Mouse (Mus musculus) embryonic stem cell, embryonic (primary cell): ENCODE data around the gene Irf2bpl.

Source experiments
- CTCF ChIA-PET, 4 experiments: fragments of 300-600 bp in 2 of 4; fragments of 350-600 bp in 2 of 4; sonication (Branson Sonifier 250); formaldehyde crosslinking; loops; one replicate each; lab custom pipeline; 2022; ENCODE audit warnings: inconsistent platforms in 2 of 4; lab: Charles Lee
- POLR2A ChIA-PET, 4 experiments: fragments of 300-600 bp in 2 of 4; fragments of 350-600 bp in 2 of 4; sonication (Branson Sonifier 250); formaldehyde crosslinking; loops; one replicate each; lab custom pipeline; 2022; ENCODE audit warnings: antibody characterized with exemption in 4 of 4, inconsistent platforms in 1 of 4; lab: Charles Lee

Irf2bpl gene

DNA sequence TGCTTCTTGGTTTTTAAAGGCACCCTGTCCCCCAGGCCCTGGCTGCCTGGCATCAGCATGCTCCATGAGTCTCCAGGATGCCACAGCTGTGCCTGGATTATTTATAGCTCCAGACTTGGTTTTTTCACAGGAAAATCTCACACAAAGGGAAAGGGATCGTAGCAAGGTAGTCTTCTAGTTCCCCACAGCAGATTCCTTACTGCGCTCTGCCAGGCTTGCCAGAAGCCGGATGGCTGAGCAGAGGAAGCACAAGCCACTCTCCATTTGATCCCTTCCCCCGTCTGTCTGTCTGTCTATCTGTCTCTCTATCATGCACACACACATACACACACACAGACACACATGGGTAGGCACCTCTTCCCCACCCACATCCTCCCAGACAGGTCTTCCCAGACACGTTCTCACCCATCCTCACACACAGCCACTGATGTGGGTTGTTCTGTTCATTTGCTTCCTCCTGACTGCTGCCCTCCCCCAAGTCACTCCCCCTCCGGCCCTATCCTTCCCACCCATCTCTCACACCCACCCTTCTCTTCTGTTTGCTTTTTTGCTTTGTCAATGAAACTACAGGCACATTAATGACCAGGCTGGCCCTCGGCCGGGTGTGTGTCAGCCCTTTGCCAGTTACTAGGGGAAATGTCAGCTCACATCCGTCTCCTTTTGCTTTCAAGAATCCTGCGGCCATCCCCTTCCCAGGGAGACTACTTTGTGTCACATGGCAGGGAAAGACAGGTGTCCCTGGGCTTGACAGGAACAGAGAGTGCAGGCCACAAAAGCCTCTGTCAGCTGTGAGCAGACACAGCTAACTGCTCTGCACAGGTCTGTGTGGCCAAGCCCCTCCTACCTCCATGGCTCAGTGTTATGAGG is 24.4 kb downstream of the Irf2bpl start:
- POLR2A ChIA-PET, result interaction anchor here (0.5 to 2.9 kb wide), 25 partner anchors 8 to 356 kb away, joined by 3 to 12 read pairs (median 3); partner anchors contain the start of gene Cipc (in 1 of the 4)
- CTCF ChIA-PET, result interaction anchor here in 2 of 4 experiments (0.6 to 2.1 kb wide), 3 partner anchors 8 to 61 kb away, joined by 3 to 6 read pairs (median 3); no protein-coding TSS in a partner anchor

DNA sequence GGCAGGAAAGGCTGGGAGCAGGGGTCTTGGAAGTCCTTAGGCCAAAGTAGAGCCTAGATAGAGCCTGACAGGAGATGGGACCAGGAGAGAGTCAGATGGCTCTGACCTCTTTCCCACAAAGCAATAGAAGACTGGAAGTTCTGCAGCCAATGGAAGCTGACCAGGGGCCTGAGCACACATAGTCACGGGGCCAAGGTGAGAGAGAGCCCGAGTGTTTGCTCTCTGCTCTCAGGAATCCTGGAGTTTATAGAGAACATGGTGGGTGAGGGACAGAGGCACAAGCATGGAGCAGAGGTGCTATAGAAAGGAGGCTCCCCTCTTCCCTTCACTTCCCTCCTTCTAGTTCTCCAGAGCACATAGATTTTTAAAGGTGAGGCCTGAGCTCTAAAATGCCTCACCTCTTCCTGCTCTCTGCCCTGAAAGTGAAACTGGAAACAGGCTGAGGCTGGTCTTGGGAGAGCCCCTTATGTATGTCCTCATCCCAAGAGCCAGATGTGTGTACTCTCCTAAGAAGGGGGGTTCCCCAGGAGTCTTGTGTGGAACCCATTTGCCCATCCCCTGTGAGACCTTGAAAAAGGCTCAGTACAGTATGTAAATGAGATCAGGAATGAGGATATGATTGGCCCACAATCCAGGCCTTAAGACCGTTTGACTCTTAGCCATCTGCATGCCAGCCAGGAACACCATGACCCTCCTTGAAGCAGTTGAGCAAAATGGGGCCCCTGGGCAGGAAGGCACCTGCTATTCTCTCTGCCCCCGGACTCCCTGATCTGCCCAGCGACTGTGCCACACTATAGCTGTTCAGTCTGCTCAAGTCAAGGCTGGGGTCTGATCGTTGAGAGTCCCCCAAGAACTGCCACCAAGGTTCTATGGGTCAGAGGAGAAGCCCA is 25.4 kb downstream of the Irf2bpl start:
- POLR2A ChIA-PET, result interaction anchor here in 3 of 4 experiments (0.6 to 2.9 kb wide), 17 partner anchors 9 to 355 kb away, joined by 3 to 12 read pairs (median 3); no protein-coding TSS in a partner anchor
- CTCF ChIA-PET, result interaction anchor here in 2 of 4 experiments (0.6 to 1.0 kb wide), 2 partner anchors 9 to 60 kb away, joined by 3 to 4 read pairs; no protein-coding TSS in a partner anchor

DNA sequence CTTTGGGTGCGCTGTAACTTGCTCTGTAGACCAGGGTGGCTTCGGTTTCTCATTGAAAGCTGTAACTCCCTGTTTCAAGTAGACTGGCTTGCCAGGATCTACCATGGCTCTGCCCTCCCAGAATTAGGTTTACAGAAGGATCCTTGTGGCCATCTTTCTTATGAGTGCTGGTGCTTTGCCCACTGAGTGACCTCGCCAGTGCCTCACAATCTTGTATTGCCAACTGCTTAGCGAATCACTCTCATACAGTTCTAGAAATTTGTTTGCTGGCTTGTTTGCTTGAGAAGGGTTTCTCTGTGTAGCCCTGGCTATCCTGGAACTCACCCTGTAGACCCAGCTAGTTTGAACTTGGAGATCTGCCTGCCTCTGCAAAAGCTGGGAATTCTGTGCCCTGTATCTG is 26.1 kb downstream of the Irf2bpl start:
- ChIA-PET POLR2A (interaction anchor here in 3 of 4 experiments (0.6 to 1.8 kb wide), 8 partner anchors 9 to 69 kb away, joined by 3 to 4 read pairs (median 3); no protein-coding TSS in a partner anchor), CTCF (interaction anchor here in 1 of 4 experiments (1.0 kb wide), 1 partner anchor 60 kb away, joined by 4 read pairs; no protein-coding TSS in a partner anchor)

DNA sequence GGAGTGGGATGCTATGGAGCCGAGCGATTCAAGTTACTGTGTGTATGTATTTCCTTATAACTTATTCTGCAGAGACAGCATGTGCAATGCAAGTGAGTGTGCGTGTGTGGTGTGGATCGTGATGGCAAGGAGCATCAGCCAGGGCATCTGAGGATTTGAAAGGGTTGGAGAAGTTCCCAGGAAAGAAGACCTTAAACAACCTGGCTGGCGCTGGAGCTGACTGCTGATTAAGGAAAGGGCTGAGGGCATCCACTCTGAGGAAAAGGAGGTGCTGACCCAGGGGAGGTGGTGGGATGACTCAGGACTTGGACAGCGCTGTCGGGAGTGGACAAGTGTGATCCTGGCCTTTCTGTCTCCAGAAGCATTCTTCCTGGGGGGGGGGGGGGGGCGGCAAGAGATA is 27.3 kb downstream of the Irf2bpl start:
- CTCF ChIA-PET, result interaction anchor here in 3 of 4 experiments (0.6 to 1.3 kb wide), 3 partner anchors 57 to 461 kb away, joined by 3 to 4 read pairs (median 3); no protein-coding TSS in a partner anchor

DNA sequence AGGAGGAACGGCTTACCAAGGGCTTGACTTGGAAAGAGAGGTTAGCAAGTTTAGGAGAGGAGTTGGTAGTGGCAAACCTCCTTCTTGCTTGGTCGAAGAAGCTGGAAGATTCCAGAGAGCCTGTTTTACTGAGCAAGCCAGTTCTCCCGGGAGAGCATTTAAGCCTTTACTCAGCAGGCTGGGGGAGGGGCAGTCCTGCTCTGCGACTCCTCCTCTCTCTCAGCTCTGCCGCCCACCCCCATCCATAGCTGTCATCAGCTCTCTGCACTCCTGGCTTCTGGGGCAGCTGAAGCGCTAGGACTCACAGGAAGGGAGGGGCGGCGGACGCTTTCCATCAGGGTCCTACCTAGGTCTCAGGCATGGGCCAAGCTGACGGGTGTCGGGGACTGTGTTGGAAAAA is 28.9 kb downstream of the Irf2bpl start:
- ChIA-PET POLR2A (interaction anchor here in 3 of 4 experiments (0.6 to 5.1 kb wide), 27 partner anchors 8 to 926 kb away, joined by 3 to 22 read pairs (median 4); no protein-coding TSS in a partner anchor), CTCF (interaction anchor here in 3 of 4 experiments (0.6 to 1.5 kb wide), 6 partner anchors 12 to 59 kb away, joined by 3 to 6 read pairs (median 4); no protein-coding TSS in a partner anchor)

More for the DNA sequence above, 27.3 kb downstream of the Irf2bpl start:
- POLR2A ChIA-PET, result interaction anchor here in 2 of 4 experiments (0.6 to 5.1 kb wide), 8 partner anchors 9 to 450 kb away, joined by 3 to 22 read pairs (median 7); no protein-coding TSS in a partner anchor

DNA sequence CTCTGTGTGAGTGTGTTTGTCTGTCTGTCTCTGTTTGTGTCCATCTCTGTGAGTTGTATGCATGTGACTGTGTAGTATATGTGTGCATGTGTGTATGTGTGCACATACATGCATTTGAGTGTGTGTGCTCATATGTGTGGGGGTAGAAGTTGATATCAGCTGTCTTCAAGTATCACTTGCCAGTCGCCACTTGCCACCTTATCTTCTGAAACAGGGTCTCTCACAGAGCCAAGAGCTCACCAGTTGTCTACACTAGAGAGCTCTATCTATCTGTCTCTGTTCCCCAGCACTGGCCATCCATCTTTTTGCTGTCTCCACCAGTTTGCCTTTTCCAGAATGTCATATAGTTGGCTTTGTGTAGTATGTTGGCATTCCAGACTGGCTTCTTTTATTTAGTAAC is 31.1 kb downstream of the Irf2bpl start:
- POLR2A ChIA-PET, result interaction anchor here in 2 of 4 experiments (0.5 to 5.1 kb wide), 6 partner anchors 12 to 52 kb away, joined by 3 to 22 read pairs (median 4); no protein-coding TSS in a partner anchor
- CTCF ChIA-PET, result interaction anchor here in 1 of 4 experiments (0.5 kb wide), 1 partner anchor 12 kb away, joined by 3 read pairs; no protein-coding TSS in a partner anchor

DNA sequence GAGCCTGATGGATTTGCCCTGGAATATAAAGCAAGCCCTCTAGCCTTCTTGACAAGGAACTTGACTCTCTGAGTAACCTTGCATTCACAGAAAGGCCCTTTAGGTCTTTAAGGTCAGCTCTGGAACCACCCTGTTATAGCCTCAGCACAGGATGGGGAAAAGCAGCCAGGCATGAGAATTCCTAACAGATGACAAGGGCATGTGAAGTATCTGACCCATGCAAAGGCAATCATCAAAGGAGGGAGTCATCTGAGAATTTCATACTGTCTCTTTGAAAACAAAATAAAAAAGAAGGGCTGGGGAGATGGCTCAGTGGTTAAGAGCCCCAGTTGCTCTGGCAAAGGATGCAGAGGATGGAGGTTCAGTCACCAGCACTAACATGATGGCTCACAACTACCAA is 33.3 kb downstream of the Irf2bpl start:
- CTCF ChIA-PET, result interaction anchor here in 1 of 4 experiments (1.9 kb wide), 1 partner anchor 52 kb away, joined by 4 read pairs; no protein-coding TSS in a partner anchor
- POLR2A ChIA-PET, result interaction anchor here in 2 of 4 experiments (0.6 to 4.2 kb wide), 5 partner anchors 10 to 27 kb away, joined by 3 to 14 read pairs (median 4); no protein-coding TSS in a partner anchor

DNA sequence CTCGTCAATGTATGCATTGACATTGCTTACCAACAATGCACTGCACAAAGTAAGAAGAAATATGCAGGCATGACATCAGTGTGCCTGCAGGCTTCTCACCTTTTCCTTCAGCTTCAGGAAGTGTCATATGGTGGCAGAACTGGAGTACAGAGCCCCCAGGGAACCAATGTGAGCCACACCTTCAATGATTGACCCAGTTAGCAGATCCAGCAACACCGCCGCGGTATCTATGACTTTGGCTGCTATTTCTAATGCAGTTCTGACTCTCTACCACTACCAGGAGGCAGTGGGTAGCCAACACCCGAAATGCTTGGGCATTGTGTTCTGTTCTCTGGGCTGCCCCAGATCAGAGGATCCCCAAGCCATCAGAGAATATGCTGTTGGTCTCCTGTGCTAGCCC is 33.9 kb downstream of the Irf2bpl start:
- ChIA-PET POLR2A (interaction anchor here in 3 of 4 experiments (0.6 to 4.2 kb wide), 5 partner anchors 10 to 92 kb away, joined by 3 to 14 read pairs (median 4); no protein-coding TSS in a partner anchor), CTCF (interaction anchor here in 1 of 4 experiments (1.9 kb wide), 1 partner anchor 52 kb away, joined by 4 read pairs; no protein-coding TSS in a partner anchor)

DNA sequence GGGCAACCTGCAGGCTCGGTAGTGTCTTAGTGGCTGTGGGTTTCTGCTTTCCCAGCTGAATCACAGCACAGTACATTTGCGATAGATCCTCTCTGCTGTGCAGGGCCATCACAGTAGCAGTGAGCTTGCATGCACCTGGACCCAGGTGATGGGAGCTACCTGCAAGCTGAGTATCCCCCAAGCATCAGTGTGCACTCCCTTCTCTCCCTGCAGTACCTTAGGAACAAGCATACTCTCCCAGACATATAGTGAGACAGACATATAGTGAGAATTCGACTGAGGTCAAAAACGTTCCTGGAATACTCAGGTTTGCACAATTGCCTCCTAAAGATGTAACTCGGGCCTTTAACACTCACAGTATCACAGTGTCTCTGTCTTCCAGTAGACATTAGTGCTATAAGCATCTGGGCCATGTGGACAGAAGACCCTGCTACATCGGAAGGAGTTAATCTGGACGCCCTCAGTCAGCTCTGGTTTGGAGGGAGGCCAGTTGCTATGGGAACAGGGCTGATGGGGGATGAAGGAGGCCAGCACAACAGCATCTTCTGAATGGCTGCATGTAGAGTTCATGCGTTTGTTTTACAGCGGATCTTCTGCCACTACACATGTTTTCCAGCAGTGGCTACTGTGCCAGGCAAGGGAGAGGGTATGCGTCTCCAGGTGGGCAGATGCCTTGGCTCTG is 34.5 kb downstream of the Irf2bpl start:
- ChIA-PET CTCF (interaction anchor here in 2 of 4 experiments (0.6 to 0.9 kb wide), 3 partner anchors 51 to 103 kb away, joined by 3 read pairs; no protein-coding TSS in a partner anchor), POLR2A (interaction anchor here in 2 of 4 experiments (0.5 to 4.2 kb wide), 10 partner anchors 11 to 167 kb away, joined by 3 to 14 read pairs (median 4); no protein-coding TSS in a partner anchor)

DNA sequence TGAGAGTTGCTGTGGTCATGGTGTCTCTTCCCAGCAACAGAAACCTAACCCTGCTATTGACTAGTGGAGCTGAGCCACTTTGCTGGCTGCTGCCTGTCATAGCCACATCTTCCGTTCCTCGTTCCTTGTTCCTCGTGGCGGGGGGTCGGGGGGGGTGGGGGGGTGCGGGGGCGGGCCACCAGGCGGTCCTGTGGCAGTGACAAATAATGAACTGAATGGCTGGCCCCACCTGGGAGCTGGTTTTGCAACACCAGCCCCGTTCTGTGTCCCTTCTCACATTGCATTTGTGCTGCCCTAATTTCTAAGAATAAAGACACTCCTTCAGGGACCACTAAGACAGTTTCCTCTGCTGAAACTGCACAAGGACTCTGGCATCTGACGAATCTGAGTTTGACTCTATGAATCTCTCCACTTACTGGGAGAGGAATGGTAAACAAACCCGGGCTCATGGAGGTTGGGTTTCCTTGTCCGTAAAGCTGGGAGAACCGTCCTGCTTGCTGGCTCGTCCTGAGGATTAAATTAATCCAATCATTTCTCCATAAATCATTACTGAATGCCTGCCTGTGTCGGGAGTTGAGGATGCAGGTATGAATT is 41.6 kb downstream of the Irf2bpl start:
- POLR2A ChIA-PET, result interaction anchor here in 3 of 4 experiments (0.8 to 2.7 kb wide), 8 partner anchors 10 to 44 kb away, joined by 3 to 12 read pairs (median 4); no protein-coding TSS in a partner anchor
- CTCF ChIA-PET, result interaction anchor here in 1 of 4 experiments (0.7 kb wide), 1 partner anchor 18 kb away, joined by 3 read pairs; no protein-coding TSS in a partner anchor

DNA sequence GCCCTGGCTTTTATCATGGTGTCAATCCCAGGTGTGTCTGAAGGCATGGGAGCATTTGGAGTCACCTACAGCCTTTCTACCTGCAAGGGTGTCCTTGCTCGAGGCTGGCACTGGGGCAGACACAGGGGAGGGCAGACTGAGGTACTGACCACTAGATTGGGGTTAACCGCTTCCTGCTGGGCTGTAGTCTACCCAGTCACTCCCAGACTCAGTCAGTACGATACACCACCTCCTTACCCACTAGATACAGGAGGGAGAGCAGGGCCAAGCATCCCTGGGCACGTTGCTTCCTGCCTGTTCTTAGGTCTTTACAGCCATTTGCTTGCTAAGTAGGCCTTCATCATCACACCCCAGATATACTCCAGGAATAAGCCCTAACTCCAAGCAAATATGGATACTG is 44.1 kb downstream of the Irf2bpl start:
- ChIA-PET CTCF (interaction anchor here in 2 of 4 experiments (0.8 to 1.1 kb wide), 2 partner anchors 44 to 83 kb away, joined by 3 read pairs; no protein-coding TSS in a partner anchor), POLR2A (interaction anchor here in 1 of 4 experiments (0.9 to 5.0 kb wide), 3 partner anchors 14 to 93 kb away, joined by 3 to 59 read pairs (median 6); no protein-coding TSS in a partner anchor)

DNA sequence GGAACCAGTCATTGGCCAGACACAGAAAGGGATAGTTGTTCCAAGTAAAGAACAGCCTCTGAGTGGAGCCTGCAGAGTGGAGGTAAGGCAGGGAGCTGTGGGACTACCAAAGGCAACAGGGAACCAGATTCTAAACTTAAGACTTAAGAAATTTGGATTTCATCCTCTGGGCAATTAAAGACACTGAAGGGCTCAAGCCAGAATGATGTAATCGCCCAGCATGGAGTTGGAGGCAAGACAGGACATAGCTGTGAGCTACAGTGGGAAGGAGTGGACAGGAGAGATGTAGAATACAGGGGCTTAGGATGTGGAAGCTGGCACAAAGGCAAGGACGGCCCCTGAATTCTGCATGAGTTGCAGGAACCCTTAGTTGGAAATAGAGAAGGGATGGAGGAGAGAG is 46.4 kb downstream of the Irf2bpl start:
- CTCF ChIA-PET, result interaction anchor here in 3 of 4 experiments (0.6 to 2.1 kb wide), 4 partner anchors 10 to 136 kb away, joined by 3 to 9 read pairs (median 3); no protein-coding TSS in a partner anchor
- POLR2A ChIA-PET, result interaction anchor here in 3 of 4 experiments (0.7 to 7.3 kb wide), 18 partner anchors 11 to 105 kb away, joined by 3 to 66 read pairs (median 7); no protein-coding TSS in a partner anchor

DNA sequence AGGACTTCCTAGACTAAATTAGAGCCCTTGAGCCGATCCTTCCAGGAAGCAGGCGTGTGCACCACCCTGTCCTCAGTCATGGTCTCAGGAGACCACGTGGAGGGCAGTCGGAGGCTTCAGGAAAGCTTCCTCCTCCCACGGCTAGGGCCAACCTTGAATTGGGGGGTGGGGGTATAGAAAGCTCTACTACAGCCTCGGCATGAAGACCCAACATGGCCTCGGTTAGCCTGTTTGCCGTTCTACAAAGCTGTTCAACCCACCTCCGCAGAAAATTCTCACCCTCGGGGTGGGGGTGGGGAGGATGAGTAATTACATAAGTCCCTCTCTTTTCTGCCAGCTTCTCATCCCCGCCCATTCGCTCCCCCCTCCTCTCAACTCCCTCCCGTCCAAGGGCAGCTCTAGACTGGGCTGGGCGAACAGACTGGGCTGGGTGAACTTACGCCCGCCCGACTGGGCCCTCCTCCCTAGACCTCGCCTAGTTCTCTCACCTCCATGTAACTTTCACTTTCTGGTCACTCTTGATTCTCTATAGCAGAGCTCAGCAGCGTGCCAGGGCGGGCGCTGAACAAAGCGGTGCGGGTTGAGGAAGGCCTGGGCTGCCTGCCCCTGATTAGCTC is 48.1 kb downstream of the Irf2bpl start:
- ChIA-PET POLR2A (interaction anchor here (0.5 to 7.3 kb wide), 64 partner anchors 10 to 435 kb away, joined by 3 to 66 read pairs (median 5); partner anchors contain the start of gene Cipc (in 1 of the 4)), CTCF (interaction anchor here (0.5 to 1.6 kb wide), 12 partner anchors 9 to 146 kb away, joined by 3 to 8 read pairs (median 4); no protein-coding TSS in a partner anchor)

DNA sequence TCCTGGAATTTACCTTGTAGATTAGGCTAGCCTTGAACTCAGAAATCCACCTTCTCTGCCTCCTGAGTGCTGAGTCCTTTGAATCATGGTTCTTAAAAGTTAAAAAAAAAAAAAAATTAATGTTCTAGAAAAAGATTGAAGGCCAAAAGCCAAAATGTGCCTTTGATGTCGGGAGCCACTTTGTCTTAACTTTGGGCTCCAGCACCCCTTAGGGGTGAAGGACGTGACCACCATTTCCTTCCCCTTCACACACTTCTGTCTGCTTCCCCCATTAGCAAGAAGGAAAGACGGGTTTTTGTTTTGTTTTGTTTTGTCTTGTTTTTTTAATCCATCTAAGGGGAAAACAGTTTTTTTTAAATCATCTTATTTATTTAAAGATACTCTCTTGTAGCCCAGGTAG is 48.7 kb downstream of the Irf2bpl start:
- ChIA-PET CTCF (interaction anchor here in 3 of 4 experiments (0.6 to 1.8 kb wide), 8 partner anchors 11 to 147 kb away, joined by 3 to 8 read pairs (median 4); no protein-coding TSS in a partner anchor), POLR2A (interaction anchor here (0.5 to 7.3 kb wide), 45 partner anchors 9 to 436 kb away, joined by 3 to 66 read pairs (median 5); no protein-coding TSS in a partner anchor)

DNA sequence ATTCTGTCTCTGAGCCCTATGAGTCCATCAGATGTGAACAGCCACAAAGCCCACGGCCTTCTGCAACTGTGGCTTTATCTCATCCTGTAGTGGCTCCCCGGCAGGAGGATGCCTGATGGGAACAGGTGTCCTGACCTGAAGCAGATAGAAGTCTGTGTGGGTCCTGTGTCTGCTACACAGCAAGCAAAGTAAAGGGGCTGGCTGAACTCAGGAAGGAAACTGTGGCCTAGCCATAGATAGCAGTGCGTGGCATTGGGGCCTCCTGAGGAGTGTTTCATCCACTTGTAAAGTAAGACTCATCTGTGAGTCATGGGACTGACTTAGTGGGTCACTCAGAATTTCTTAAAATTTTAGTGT is 50.2 kb downstream of the Irf2bpl start:
- CTCF ChIA-PET, result interaction anchor here in 1 of 4 experiments (0.7 to 1.8 kb wide), 3 partner anchors 29 to 62 kb away, joined by 3 to 6 read pairs (median 3); no protein-coding TSS in a partner anchor
- POLR2A ChIA-PET, result interaction anchor here in 2 of 4 experiments (1.0 to 7.3 kb wide), 5 partner anchors 10 to 97 kb away, joined by 3 to 68 read pairs (median 7); no protein-coding TSS in a partner anchor
